Mouse (Mus musculus) WW6 (cell line): ENCODE measurements at regions not wholly inside any gene's neighbourhood (a gene's known extent, or its start where the extent isn't known, plus 50 kb on each side); places are given as distances from the start of the nearest gene placed in this dataset.
A peak's percentile ranks its signal among the peaks of the same experiment; 100 is the strongest.

ENCODE experiments used
- DNase-seq: peaks from one replicate; pipeline ENCODE4 v3.0.0-alpha.2; 2013; ENCODE audit warnings: low read depth, low spot score

- DNase-seq, result peak; percentile 31
These were observed 92.3 kb upstream of the C1qtnf7 start for GRCm38 (mm10) chr5:43422815-43423687.

- DNase-seq, result no peak
These were observed 90.6 kb upstream of the C1qtnf7 start for GRCm38 (mm10) chr5:43424551-43425257.

GRCm38 (mm10) chr5:43433337-43433736 is 82.0 kb upstream of the C1qtnf7 start:
- DNase-seq, result no peak

- DNase-seq, result no peak
These were observed 76.1 kb upstream of the C1qtnf7 start for GRCm38 (mm10) chr5:43439191-43439590.

- DNase-seq, result no peak
These were observed 74.0 kb upstream of the C1qtnf7 start for GRCm38 (mm10) chr5:43441306-43441705.

- DNase-seq, result no peak
These were observed 70.6 kb upstream of the C1qtnf7 start for GRCm38 (mm10) chr5:43444582-43445214.

- DNase-seq, result no peak
These were observed 69.7 kb upstream of the C1qtnf7 start for GRCm38 (mm10) chr5:43445620-43446019.

GRCm38 (mm10) chr5:43446295-43446694 is 69.0 kb upstream of the C1qtnf7 start:
- DNase-seq, result no peak

- no peak for DNase-seq
These were observed 59.3 kb upstream of the C1qtnf7 start for GRCm38 (mm10) chr5:43456018-43456417.

- no peak for DNase-seq
These were observed 57.6 kb upstream of the C1qtnf7 start for GRCm38 (mm10) chr5:43457725-43458124.

- no peak for DNase-seq
These were observed 53.2 kb upstream of the C1qtnf7 start for GRCm38 (mm10) chr5:43461987-43462715.
